Mouse (Mus musculus): ENCODE data around the gene Dok5.

DNA sequence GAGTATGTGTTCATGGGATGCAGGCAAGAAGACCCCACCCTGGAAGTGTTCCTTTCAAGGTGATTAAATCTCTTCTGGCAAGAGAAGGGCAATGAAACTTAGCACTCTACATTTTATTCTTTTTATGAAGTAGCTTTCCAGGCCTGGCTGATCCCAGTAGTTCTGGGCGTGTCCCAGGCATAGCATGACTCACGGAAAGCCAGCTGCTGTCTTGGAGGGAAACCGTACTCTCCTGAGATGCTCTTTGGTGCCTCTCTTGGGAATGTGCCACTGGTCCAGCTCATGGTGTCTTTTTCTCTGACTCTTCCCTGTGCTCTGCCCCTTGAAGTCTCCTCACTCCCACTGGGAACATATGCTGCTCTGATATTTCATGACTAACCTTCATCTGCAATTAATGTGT lies 33.1 kb downstream of the Dok5 start:
- TF ChIP-seq CTCF (IDR thresholded peaks at IDR 0.05; ENCODE audit: control insufficient read depth, insufficient read depth, insufficient replicate concordance, low read depth, low read length) (no peak), POLR2A (IDR thresholded peaks at IDR 0.05; ENCODE audit: control insufficient read depth, low read depth, low read length) (no peak)
